Mouse (Mus musculus) CH12.LX (cell line): ENCODE results near the gene Chd2.

ENCODE experiments used
- CTCF ChIP-seq, 2 experiments: IDR thresholded peaks in 1 of 2; conservative IDR thresholded peaks in 1 of 2; 2 replicates each; pipeline ENCODE4 v1.5.1; 2011 to 2012; ENCODE audit warnings: low read depth in 2 of 2, low read length in 2 of 2, improper control_type of control experiment in 1 of 2, inconsistent platforms in 1 of 2, mild to moderate bottlenecking in 1 of 2, moderate library complexity in 1 of 2
- ETS1 ChIP-seq: conservative IDR thresholded peaks from 2 replicates; pipeline ENCODE4 v1.6.1; 2012; ENCODE audit warnings: low read depth, mild to moderate bottlenecking, inconsistent platforms, low read length, improper control_type of control experiment, moderate library complexity
- JUND ChIP-seq: conservative IDR thresholded peaks from 2 replicates; pipeline ENCODE4 v1.6.1; 2011; ENCODE audit warnings: low read depth, low read length, improper control_type of control experiment
- POLR2A ChIP-seq: IDR thresholded peaks from 2 replicates; pipeline ENCODE4 v1.6.1; 2011; ENCODE audit warnings: low read depth, mild to moderate bottlenecking, improper control_type of control experiment, low read length

DNA sequence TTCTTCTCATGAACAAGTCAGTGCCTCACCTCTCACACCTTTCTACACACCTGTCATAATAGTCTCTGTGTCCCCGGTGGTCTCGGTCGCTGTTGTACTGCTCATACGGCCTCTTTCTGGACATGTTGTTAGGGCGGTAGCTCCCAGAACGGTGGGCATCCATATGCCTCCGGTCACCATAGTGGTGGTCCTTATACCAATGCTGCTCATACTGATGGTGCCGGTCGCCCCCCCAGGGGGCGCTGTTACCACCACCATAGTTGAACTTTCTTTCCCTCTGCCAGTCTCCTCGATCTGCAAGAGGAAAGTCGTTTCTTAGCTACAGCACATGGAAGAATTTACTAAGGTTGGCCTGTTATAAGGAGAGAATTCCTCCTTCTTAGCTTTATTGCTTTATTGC, 105.9 kb downstream of the Chd2 start:
- peak; percentile 21 to 59; a peak in 3 of 4 replicates for TF ChIP-seq CTCF (conservative IDR thresholded peaks at IDR 0.05 in 1 of 2, IDR thresholded peaks at IDR 0.05 in 1 of 2; ENCODE audit: low read depth in 2 of 2, low read length in 2 of 2)
- no peak for TF ChIP-seq POLR2A
- TF ChIP-seq JUND, result no peak
- TF ChIP-seq ETS1, result no peak
